ENCODE assay signal across 15 mouse cellular contexts in genomic region chr2:164522280-164522679, GRCm38 (mm10). TPM values are rescaled to one million over a fixed set of nuclear protein-coding genes. Genes with fewer than 3 reads are reported as not detected.
DNase-seq lines count a peak whose midpoint lies in the region; ATAC-seq and TF ChIP-seq lines count a peak whose summit lies in the region.
"Had no signal": no experiment of that assay in that cellular context is flagged by ENCODE, and none has a peak within 500 bp of the region (broad histone marks: within the 10 kb centered on the region; RNA-seq: fewer than 3 reads in every experiment).

No protein-coding gene starts in this region.

- TF ChIP-seq CTCF in bone marrow, adult 2 months (IDR thresholded peaks at IDR 0.05; ENCODE audit: control insufficient read depth, insufficient read depth, low read length), result no peak

- peaks cover 16% of the 10 kb centered on the region for H3K4me1 ChIP-seq in kidney, embryonic 15.5 days
- peaks cover 10% of the 10 kb centered on the region; the same call in 1 of the 2 replicates for H3K4me1 ChIP-seq in bone marrow, adult 2 months (ENCODE audit: control insufficient read depth, insufficient read depth, low read length)
- H3K4me1 ChIP-seq: neural tube, embryonic 12.5 days had no signal

- ATAC-seq in kidney, embryonic 15.5 days (replicated peaks; ENCODE audit: low FRiP score), result no peak
- ATAC-seq in megakaryocyte, adult 5-6 weeks (ENCODE audit: poor library complexity, severe bottlenecking), result peak; percentile 14; the same call in 1 of the 2 replicates
- ATAC-seq in cerebellum, adult (ENCODE audit: insufficient number of reproducible peaks, low FRiP score, low TSS enrichment), result no peak

- TF ChIP-seq POLR2A in bone marrow, adult 2 months (IDR thresholded peaks at IDR 0.05; ENCODE audit: borderline replicate concordance, control insufficient read depth, low read depth, low read length), result no peak

- 0 out of 2 replicates have a peak overlapping the region, but pooled peaks have one; percentile 9 for H3K4me2 ChIP-seq in kidney, embryonic 15.5 days
- H3K4me2 ChIP-seq: neural tube, embryonic 12.5 days had no signal

- H3K9ac ChIP-seq in kidney, embryonic 15.5 days, result no peak overlapping the region
- H3K9ac ChIP-seq: neural tube, embryonic 12.5 days had no signal

- H3K27me3 ChIP-seq in kidney, embryonic 15.5 days, result peaks cover 12% of the 10 kb centered on the region

- H3K27ac ChIP-seq in kidney, embryonic 15.5 days, result no peak overlapping the region
- peak overlapping the region; percentile 85 for H3K27ac ChIP-seq in bone marrow, adult 2 months (ENCODE audit: control insufficient read depth, insufficient read depth, low read depth, low read length, poor library complexity)
- H3K27ac ChIP-seq: gastrocnemius, adult 2 months; left cerebral cortex, adult 2 months; neural tube, embryonic 12.5 days had no signal

- H3K36me3 ChIP-seq in kidney, embryonic 15.5 days, result no peaks in the 10 kb centered on the region
- H3K36me3 ChIP-seq: neural tube, embryonic 12.5 days had no signal

- WGBS in kidney, embryonic 15.5 days, result 27% methylated on average over 8 of the region's 8 CpGs
- WGBS in bone marrow, adult 2 months, result 3% methylated on average over 8 of the region's 8 CpGs

- intact Hi-C loops in left cerebral cortex, postnatal 4 days (cut with DNase I), result no loop called here

- DNase-seq in kidney, postnatal 10 days, result no peak
- peak; percentile 71 for DNase-seq in 3T3-L1 (ENCODE audit: low read depth, low spot score)
- DNase-seq in right cerebral cortex, adult 2 months (ENCODE audit: low spot score in 2 of 2), result no peak
- no peak for DNase-seq in left cerebral cortex, postnatal 4 days
- DNase-seq: cerebellum, adult 11 months; gastrocnemius, adult 2 months; heart, postnatal 10 days; kidney, adult 8-10 months; right cerebral cortex, postnatal 14 days had no signal

- no peak overlapping the region for H3K4me3 ChIP-seq in kidney, embryonic 15.5 days (replicated peaks)
- H3K4me3 ChIP-seq in bone marrow, adult 2 months (replicated peaks; ENCODE audit: control insufficient read depth, low read depth, low read length), result no peak overlapping the region
- H3K4me3 ChIP-seq: gastrocnemius, adult 2 months; left cerebral cortex, adult 2 months; neural tube, embryonic 12.5 days had no signal

- H3K9me3 ChIP-seq in kidney, embryonic 15.5 days (replicated peaks), result no peaks in the 10 kb centered on the region

RNA-seq across cellular contexts. Expression of gene Pigt, which starts 25.0 kb away (rescaled TPM):
- polyA plus RNA-seq in kidney, embryonic 15.5 days (2015; fragmentation: Nextera tagmentation; extraction: Ambion mirVana), result 65.1 and 69.6 TPM in 2 replicates
- polyA plus RNA-seq in bone marrow, adult 2 months (2011; ENCODE audit: insufficient read depth, insufficient read length, low replicate concordance, missing spikeins), result 27.8 and 39.1 TPM in 2 replicates
- 69.0 and 70.8 TPM in 2 replicates for total RNA-seq in megakaryocyte, adult 5-6 weeks (2015)
- 30.8 and 43.0 TPM in 2 replicates for total RNA-seq in megakaryocyte, adult 5-6 weeks (2017)
- 100 to 1,000 TPM; 109 to 113 TPM for total RNA-seq in left cerebral cortex, postnatal 4 days (2021)

RNA-seq across cellular contexts. Expression of gene Dbndd2, which starts 36.4 kb away (rescaled TPM):
- 13.0 and 14.0 TPM in 2 replicates for polyA plus RNA-seq in kidney, embryonic 15.5 days (2015; fragmentation: Nextera tagmentation; extraction: Ambion mirVana)
- polyA plus RNA-seq in bone marrow, adult 2 months (2011; ENCODE audit: insufficient read depth, insufficient read length, low replicate concordance, missing spikeins), result 7.5 and 8.1 TPM in 2 replicates
- 3.2 and 7.9 TPM in 2 replicates for total RNA-seq in megakaryocyte, adult 5-6 weeks (2015)
- 1.4 and 2.0 TPM in 2 replicates for total RNA-seq in megakaryocyte, adult 5-6 weeks (2017)
- total RNA-seq in left cerebral cortex, postnatal 4 days (2021), result 10 to 100 TPM; 32.6 to 33.5 TPM

RNA-seq across cellular contexts. Expression of gene Wfdc2, which starts 39.9 kb away (rescaled TPM):
- polyA plus RNA-seq in kidney, embryonic 15.5 days (2015; fragmentation: Nextera tagmentation; extraction: Ambion mirVana), result 329 and 368 TPM in 2 replicates
- polyA plus RNA-seq in bone marrow, adult 2 months (2011; ENCODE audit: insufficient read depth, insufficient read length, low replicate concordance, missing spikeins), result 2.8 TPM in 1 of 2 replicates, not detected in the other
- not detected in 2 replicates for total RNA-seq in megakaryocyte, adult 5-6 weeks (2015)
- total RNA-seq in megakaryocyte, adult 5-6 weeks (2017), result not detected in 2 replicates
- total RNA-seq in left cerebral cortex, postnatal 4 days (2021), result 1 to 10 TPM in 1 of 2 experiments, not detected in 1; 2.1 TPM
- total RNA-seq: gastrocnemius, adult 2 months had no signal

RNA-seq across cellular contexts. Expression of gene Trp53tg5, which starts 48.8 kb away (rescaled TPM):
- polyA plus RNA-seq in kidney, embryonic 15.5 days (2015; fragmentation: Nextera tagmentation; extraction: Ambion mirVana), result not detected in 2 replicates
- polyA plus RNA-seq in bone marrow, adult 2 months (2011; ENCODE audit: insufficient read depth, insufficient read length, low replicate concordance, missing spikeins), result not detected in 2 replicates
- total RNA-seq in megakaryocyte, adult 5-6 weeks (2015), result not detected in 2 replicates
- not detected in 2 replicates for total RNA-seq in megakaryocyte, adult 5-6 weeks (2017)
- not detected for total RNA-seq in left cerebral cortex, postnatal 4 days (2021)
- total RNA-seq: gastrocnemius, adult 2 months; heart, postnatal 10 days; left cerebral cortex, adult 2 months had no signal
- polyA plus RNA-seq: neural tube, embryonic 12.5 days had no signal

RNA-seq across cellular contexts. Expression of gene Spint3, which starts 51.0 kb away (rescaled TPM):
- polyA plus RNA-seq in kidney, embryonic 15.5 days (2015; fragmentation: Nextera tagmentation; extraction: Ambion mirVana), result not detected in 2 replicates
- polyA plus RNA-seq in bone marrow, adult 2 months (2011; ENCODE audit: insufficient read depth, insufficient read length, low replicate concordance, missing spikeins), result not detected in 2 replicates
- not detected in 2 replicates for total RNA-seq in megakaryocyte, adult 5-6 weeks (2015)
- total RNA-seq in megakaryocyte, adult 5-6 weeks (2017), result not detected in 2 replicates
- not detected for total RNA-seq in left cerebral cortex, postnatal 4 days (2021)
- total RNA-seq: gastrocnemius, adult 2 months; heart, postnatal 10 days; left cerebral cortex, adult 2 months had no signal
- polyA plus RNA-seq: neural tube, embryonic 12.5 days had no signal
